Mouse (Mus musculus) megakaryocyte, embryonic 14.5 days (primary cell): ENCODE measurements around the gene Tcf7l2. TPM values are rescaled to one million over a fixed set of nuclear protein-coding genes. Genes with fewer than 3 reads are reported as not detected.

Experiments
- H3K27me3 ChIP-seq: replicated peaks from 2 replicates; pipeline ENCODE3; 2012; ENCODE audit warnings: inconsistent platforms
- H3K36me3 ChIP-seq: replicated peaks from 2 replicates; pipeline ENCODE3; 2012; ENCODE audit warnings: low read length, inconsistent platforms, mixed read lengths
- H3K4me1 ChIP-seq: 2 replicates; pipeline ENCODE4 v1.6.1; 2012; ENCODE audit warnings: inconsistent platforms
- H3K4me3 ChIP-seq: replicated peaks from 2 replicates; pipeline ENCODE3; 2012; ENCODE audit warnings: moderate library complexity, mild to moderate bottlenecking, inconsistent platforms
- H3K9me3 ChIP-seq: 2 replicates; pipeline ENCODE4 v1.6.1; 2012; ENCODE audit warnings: inconsistent platforms
- FLI1 ChIP-seq: IDR thresholded peaks from 2 replicates; pipeline ENCODE4 v1.6.1; 2012; ENCODE audit warnings: low read length, inconsistent platforms, mixed read lengths
- GATA1 ChIP-seq: IDR thresholded peaks from 3 replicates; pipeline ENCODE4 v1.6.1; 2012; ENCODE audit warnings: mixed read lengths, low read length, inconsistent platforms, borderline replicate concordance
- polyA plus RNA-seq: library from polyadenylated mRNA; stranded (reverse); fragments of >175 nt; gene quantifications from 2 replicates; pipeline ENCODE4 v1.2.3, GENCODE M21; 2012; ENCODE audit warnings: low replicate concordance; ENCODE audit not compliant: insufficient read depth

Tcf7l2 gene
- polyA plus RNA-seq, 1 experiment: 2.4 TPM

- Histone ChIP-seq H3K36me3 (no peaks in the 10 kb centered on the region), H3K4me3 (no peak overlapping the region), H3K9me3 (peaks cover 3% of the 10 kb centered on the region; the same call in 1 of the 2 replicates), H3K27me3 (peaks cover 63% of the 10 kb centered on the region), H3K4me1 (peaks cover 5% of the 10 kb centered on the region)
- no peak for TF ChIP-seq FLI1
- no peak for TF ChIP-seq GATA1
Measured at GRCm38 (mm10) chr19:55767579-55767978, 26.0 kb downstream of the Tcf7l2 start.

- Histone ChIP-seq H3K4me1 (peaks cover 5% of the 10 kb centered on the region), H3K27me3 (peaks cover 66% of the 10 kb centered on the region), H3K9me3 (no peaks in the 10 kb centered on the region), H3K36me3 (no peaks in the 10 kb centered on the region), H3K4me3 (no peak overlapping the region)
- TF ChIP-seq GATA1: no peak
- no peak for TF ChIP-seq FLI1
Measured at GRCm38 (mm10) chr19:55768246-55768645, 26.6 kb downstream of the Tcf7l2 start.

GRCm38 (mm10) chr19:55768889-55769288, 27.3 kb downstream of the Tcf7l2 start:
- Histone ChIP-seq H3K36me3 (no peaks in the 10 kb centered on the region), H3K27me3 (peaks cover 65% of the 10 kb centered on the region), H3K4me1 (peaks cover 5% of the 10 kb centered on the region), H3K9me3 (no peaks in the 10 kb centered on the region), H3K4me3 (no peak overlapping the region)
- TF ChIP-seq FLI1: no peak
- TF ChIP-seq GATA1: no peak

GRCm38 (mm10) chr19:55774334-55774733, 32.7 kb downstream of the Tcf7l2 start:
- Histone ChIP-seq H3K4me1 (no peaks in the 10 kb centered on the region), H3K4me3 (no peak overlapping the region), H3K9me3 (no peaks in the 10 kb centered on the region), H3K27me3 (peaks cover 57% of the 10 kb centered on the region), H3K36me3 (no peaks in the 10 kb centered on the region)
- TF ChIP-seq FLI1: no peak
- TF ChIP-seq GATA1: no peak

GRCm38 (mm10) chr19:55774824-55775223, 33.2 kb downstream of the Tcf7l2 start:
- TF ChIP-seq FLI1 (no peak), GATA1 (no peak)
- no peak overlapping the region for H3K4me3 ChIP-seq

GRCm38 (mm10) chr19:55779871-55780270, 38.3 kb downstream of the Tcf7l2 start:
- Histone ChIP-seq H3K4me3 (no peak overlapping the region), H3K27me3 (peaks cover 51% of the 10 kb centered on the region), H3K4me1 (no peaks in the 10 kb centered on the region), H3K36me3 (no peaks in the 10 kb centered on the region), H3K9me3 (no peaks in the 10 kb centered on the region)
- TF ChIP-seq GATA1 (no peak), FLI1 (no peak)

More at GRCm38 (mm10) chr19:55774824-55775223, 33.2 kb downstream of the Tcf7l2 start:
- no peaks in the 10 kb centered on the region for H3K36me3 ChIP-seq
- peaks cover 58% of the 10 kb centered on the region for H3K27me3 ChIP-seq
- H3K9me3 ChIP-seq: no peaks in the 10 kb centered on the region
- no peaks in the 10 kb centered on the region for H3K4me1 ChIP-seq

GRCm38 (mm10) chr19:55781087-55781486, 39.5 kb downstream of the Tcf7l2 start:
- TF ChIP-seq GATA1 (no peak), FLI1 (no peak)
- H3K4me1 ChIP-seq: no peaks in the 10 kb centered on the region
- H3K9me3 ChIP-seq: no peaks in the 10 kb centered on the region
- H3K27me3 ChIP-seq: peaks cover 52% of the 10 kb centered on the region
- H3K4me3 ChIP-seq: no peak overlapping the region
- H3K36me3 ChIP-seq: no peaks in the 10 kb centered on the region

- H3K27me3 ChIP-seq: peaks cover 49% of the 10 kb centered on the region
- no peak overlapping the region for H3K4me3 ChIP-seq
- no peaks in the 10 kb centered on the region for H3K9me3 ChIP-seq
- no peaks in the 10 kb centered on the region for H3K4me1 ChIP-seq
- TF ChIP-seq GATA1: no peak
- H3K36me3 ChIP-seq: no peaks in the 10 kb centered on the region
Measured at GRCm38 (mm10) chr19:55781681-55782080, 40.1 kb downstream of the Tcf7l2 start.

GRCm38 (mm10) chr19:55784796-55785418, 43.3 kb downstream of the Tcf7l2 start:
- no peaks in the 10 kb centered on the region for H3K36me3 ChIP-seq
- TF ChIP-seq GATA1: no peak
- TF ChIP-seq FLI1: no peak
- peak overlapping the region; percentile 4 for H3K4me3 ChIP-seq
- no peaks in the 10 kb centered on the region for H3K4me1 ChIP-seq
- no peaks in the 10 kb centered on the region for H3K9me3 ChIP-seq
- H3K27me3 ChIP-seq: peaks cover 36% of the 10 kb centered on the region

- Histone ChIP-seq H3K4me3 (no peak overlapping the region), H3K27me3 (peaks cover 34% of the 10 kb centered on the region), H3K36me3 (no peaks in the 10 kb centered on the region), H3K9me3 (no peaks in the 10 kb centered on the region), H3K4me1 (no peaks in the 10 kb centered on the region; the same call in 1 of the 2 replicates)
- TF ChIP-seq GATA1 (no peak), FLI1 (no peak)
Measured at GRCm38 (mm10) chr19:55787420-55787819, 45.8 kb downstream of the Tcf7l2 start.
